Mouse (Mus musculus): ENCODE results near the gene Rhoq.
A peak's percentile ranks its signal among the peaks of the same experiment; 100 is the strongest.

GRCm38 (mm10) chr17:86982497-86982896 lies 19.6 kb downstream of the Rhoq start:
- TF ChIP-seq CTCF (IDR thresholded peaks at IDR 0.05; ENCODE audit: low read depth) (peak; percentile 26), EP300 (IDR thresholded peaks at IDR 0.05; ENCODE audit: low read depth) (no peak)

Measured in heart, postnatal 0 days (tissue).